Mouse (Mus musculus) spleen, postnatal 36 days (tissue): ENCODE measurements at regions not wholly inside any gene's neighbourhood (a gene's known extent, or its start where the extent isn't known, plus 50 kb on each side); places are given as distances from the start of the nearest gene placed in this dataset.
A peak's percentile ranks its signal among the peaks of the same experiment; 100 is the strongest.

Source experiments
- DNase-seq, 2 experiments: peaks; one replicate each; pipeline ENCODE4 v3.0.0; 2022; ENCODE audit warnings: low spot score in 2 of 2, mixed read lengths in 1 of 2

DNA sequence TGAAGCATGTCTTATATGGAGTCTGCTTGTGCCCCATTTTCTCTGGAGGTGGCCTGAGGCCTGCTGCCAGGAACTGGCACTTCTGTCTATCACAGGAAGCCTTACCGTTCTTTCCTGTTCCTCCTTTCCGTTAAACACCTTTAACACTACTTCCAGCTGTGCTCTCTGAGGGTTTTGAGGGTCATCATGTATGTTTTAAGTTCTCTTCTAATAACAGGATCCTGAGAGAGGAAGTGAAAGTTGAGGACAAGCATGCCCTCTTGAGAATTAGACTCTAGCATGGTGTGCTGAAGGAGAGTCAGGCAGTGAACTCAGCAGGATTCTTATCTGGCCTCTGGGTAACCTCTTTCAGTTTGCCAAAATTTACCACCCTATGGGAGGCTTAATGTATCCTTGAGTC lies 418.0 kb upstream of the 9430069I07Rik start:
- peak; percentile 53 to 58 for DNase-seq

DNA sequence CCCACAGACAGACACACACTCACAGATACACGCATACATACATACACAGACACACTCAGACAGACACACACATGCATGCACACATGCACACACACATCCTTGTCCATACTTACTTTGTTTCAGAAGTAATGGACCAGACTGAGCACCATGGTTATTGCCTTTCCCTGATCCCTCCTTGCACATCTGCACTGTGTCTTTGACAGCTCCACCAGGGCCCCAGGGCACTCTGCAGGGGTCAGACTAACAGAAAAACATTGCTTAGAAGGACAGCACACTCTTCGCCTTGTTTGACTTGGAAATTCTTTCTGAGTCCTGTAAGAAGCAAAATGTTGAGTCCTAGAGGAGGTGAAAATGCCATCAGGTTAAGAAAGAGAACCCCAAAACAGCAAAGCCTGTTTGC lies 394.1 kb upstream of the 9430069I07Rik start:
- no peak for DNase-seq

DNA sequence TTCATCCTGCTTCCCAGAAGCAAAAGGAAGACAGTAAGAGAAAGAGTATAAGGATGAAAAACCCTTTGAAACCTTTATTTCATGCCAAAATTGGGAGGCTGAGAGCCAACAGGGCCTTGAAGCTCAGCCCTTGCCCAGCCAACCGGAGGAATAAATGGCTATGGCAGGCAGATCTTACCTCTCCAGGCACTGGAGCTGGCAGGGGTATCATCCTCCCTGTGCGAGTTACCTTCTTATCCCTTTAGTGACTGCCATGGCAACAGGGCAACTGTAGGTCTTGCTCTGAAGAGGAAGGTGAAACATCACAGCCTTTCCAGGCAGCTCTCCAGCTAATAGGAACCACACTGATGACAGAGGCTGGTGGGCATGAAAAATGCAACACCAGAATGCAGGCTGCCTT lies 393.3 kb upstream of the 9430069I07Rik start:
- no peak for DNase-seq

DNA sequence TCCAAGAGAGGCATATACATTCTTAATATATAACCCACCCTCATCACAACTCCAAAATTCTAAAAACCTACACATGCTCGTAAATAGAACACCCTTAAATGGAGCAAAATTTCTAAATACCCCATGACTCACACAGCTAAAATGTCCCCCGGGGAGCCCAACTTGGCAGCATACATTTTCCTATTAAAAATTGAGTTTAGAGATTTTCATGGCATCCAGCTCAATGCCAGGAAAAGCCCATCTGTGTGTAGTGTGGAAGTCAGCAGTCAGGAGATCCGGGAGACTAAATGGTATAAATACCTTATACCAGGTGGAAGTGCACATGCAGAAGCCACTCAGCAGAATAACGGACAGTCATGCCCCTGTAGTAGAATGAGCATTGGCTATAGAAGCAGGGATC lies 389.4 kb upstream of the 9430069I07Rik start:
- DNase-seq, result no peak

DNA sequence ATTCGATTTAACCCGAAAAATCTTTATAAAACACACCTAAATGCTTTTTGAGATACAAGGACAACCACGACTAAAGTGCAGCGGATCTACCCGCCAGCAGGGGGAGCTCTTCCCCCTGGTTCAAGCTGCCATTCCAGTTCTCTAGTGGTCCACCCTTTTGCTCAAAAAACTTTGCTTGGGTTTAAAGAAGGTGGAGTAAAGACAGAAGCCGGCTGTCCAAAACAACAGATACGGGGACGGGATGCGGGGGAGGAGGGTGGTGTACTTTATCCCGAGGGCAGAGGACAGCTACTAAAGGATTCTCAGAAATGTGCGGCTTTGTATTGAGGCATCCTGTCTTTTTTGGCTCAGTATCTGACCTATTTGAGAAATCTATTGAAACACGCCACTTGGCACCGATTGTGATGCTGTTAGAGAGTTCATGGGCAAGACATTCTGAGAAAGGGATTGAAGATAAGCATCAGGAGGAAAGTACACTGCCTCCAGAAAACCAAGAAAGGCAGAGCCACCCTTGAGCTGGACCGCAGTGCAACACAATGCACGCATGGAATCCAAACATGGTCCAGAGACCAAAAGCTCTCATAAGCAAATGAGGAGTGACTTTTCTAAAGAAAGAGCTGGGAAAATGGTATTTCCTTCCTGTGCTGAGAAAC lies 385.6 kb upstream of the 9430069I07Rik start:
- DNase-seq, result peak; percentile 5 to 10

DNA sequence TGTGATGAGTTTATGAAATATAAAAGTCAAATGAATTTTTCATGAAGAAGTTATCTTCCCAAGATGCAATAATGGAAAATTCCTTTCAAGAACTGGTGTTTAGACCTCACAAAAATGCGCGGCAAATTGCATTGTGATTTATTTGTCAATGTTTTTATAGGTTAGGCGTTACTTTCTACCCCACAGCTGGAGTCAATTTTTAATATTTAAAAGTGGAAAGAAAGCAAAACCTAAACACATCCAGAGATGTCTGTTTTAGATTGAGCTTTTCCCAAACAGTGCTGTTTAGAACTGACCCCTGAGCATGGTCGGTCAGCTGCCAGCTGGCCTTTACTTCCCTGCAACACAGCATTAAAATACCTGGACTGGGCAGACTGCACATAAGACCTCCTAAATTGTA lies 383.8 kb upstream of the 9430069I07Rik start:
- DNase-seq, result no peak
